Mouse (Mus musculus) liver, embryonic 16.5 days (tissue): ENCODE measurements around the gene E130208F15Rik. TPM values are rescaled to one million over a fixed set of nuclear protein-coding genes. Genes with fewer than 3 reads are reported as not detected.

Source experiments
- ATAC-seq: fragments of 200-750 bp; cut with Nextera tagmentation; 2 replicates; pipeline ENCODE4 v1.8.0; 2017; ENCODE audit warnings: low read depth, mild to moderate bottlenecking, moderate number of reproducible peaks, moderate library complexity
- H3K27ac ChIP-seq: fragments of 300-500 bp; sonication (generic); 2 replicates; pipeline ENCODE4 v1.5.1; 2014; ENCODE audit warnings: mild to moderate bottlenecking, low read length
- H3K27me3 ChIP-seq: fragments of 300-500 bp; sonication (generic); 2 replicates; pipeline ENCODE4 v1.6.1; 2014; ENCODE audit warnings: low read depth, low read length, mixed read lengths; ENCODE audit not compliant: control insufficient read depth, insufficient read depth
- H3K36me3 ChIP-seq: fragments of 300-500 bp; sonication (generic); 2 replicates; pipeline ENCODE4 v1.6.1; 2014; ENCODE audit warnings: mild to moderate bottlenecking; ENCODE audit not compliant: control insufficient read depth, insufficient read depth
- H3K4me1 ChIP-seq: fragments of 300-500 bp; sonication (generic); 2 replicates; pipeline ENCODE4 v1.6.1; 2014; ENCODE audit warnings: low read depth, low read length, mixed read lengths; ENCODE audit not compliant: control insufficient read depth
- H3K4me2 ChIP-seq: fragments of 300-500 bp; sonication (generic); 2 replicates; pipeline ENCODE4 v1.6.1; 2014; ENCODE audit warnings: low read depth, low read length, mixed read lengths
- H3K4me3 ChIP-seq: fragments of 300-500 bp; sonication (generic); 2 replicates; pipeline ENCODE4 v1.5.1; 2014; ENCODE audit warnings: low read depth, mild to moderate bottlenecking, low read length
- H3K9ac ChIP-seq: fragments of 300-500 bp; sonication (generic); 2 replicates; pipeline ENCODE4 v1.6.1; 2014; ENCODE audit warnings: low read depth, low read length
- H3K9me3 ChIP-seq: fragments of 300-500 bp; sonication (generic); replicated peaks from 2 replicates; pipeline ENCODE4 v1.6.1; 2016; ENCODE audit warnings: low read length; ENCODE audit not compliant: control insufficient read depth
- WGBS: fragments of 180-500 bp; shearing (Covaris S2); extraction: QIAGEN DNeasy Blood & Tissue Kit; methylation state at CpG from one replicate; pipeline ENCODE4 v1.1.7; 2014; ENCODE audit not compliant: insufficient replicate concordance; 5-methylcytosine and 5-hydroxymethylcytosine counted together
- polyA plus RNA-seq: library from polyadenylated mRNA; unstranded; fragments of >200 nt; fragmentation: Nextera tagmentation; extraction: Ambion mirVana; gene quantifications from 2 replicates; pipeline ENCODE4 v1.2.1, GENCODE M21; 2015

E130208F15Rik gene
- polyA plus RNA-seq, 1 experiment from 2014 or later, result 0.30 TPM

DNA sequence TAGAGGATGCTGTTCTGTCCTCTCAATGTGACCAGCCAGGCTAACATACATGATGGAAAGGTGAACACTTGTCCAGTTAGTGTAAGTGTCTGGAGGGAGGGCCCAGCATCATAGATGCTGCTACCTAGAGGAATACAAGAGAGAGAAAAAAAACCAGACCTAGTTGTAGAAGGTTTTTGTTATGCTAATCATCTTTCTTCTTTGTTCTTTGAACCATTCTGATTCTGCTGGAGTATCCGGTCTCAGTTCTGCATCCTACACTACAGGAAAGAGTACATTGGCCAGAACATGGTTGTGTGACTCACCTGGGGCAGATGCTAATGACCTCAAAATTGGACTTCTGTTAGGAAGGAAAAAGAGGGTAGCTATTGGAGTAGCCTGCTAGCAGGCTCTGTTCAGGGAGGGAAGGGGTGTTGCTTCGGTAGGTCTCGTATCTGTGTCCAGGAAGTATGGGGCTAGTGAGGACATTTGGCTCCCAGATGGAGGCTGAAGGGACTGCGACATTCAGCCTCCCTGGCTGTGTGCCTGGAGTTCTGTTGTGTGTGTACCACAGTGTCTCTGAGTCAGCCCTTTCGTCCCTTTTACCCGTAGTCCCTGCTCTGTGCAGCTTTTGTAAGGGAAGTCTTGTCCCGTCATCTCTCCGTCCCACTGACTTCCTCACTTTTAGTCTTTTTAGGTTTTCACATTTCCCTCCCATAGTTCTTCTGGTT lies 34.7 kb upstream of the E130208F15Rik start:
- Histone ChIP-seq H3K4me2 (no peak overlapping the region), H3K9ac (no peak overlapping the region), H3K36me3 (no peaks in the 10 kb centered on the region), H3K27me3 (no peaks in the 10 kb centered on the region; the same call in 1 of the 2 replicates), H3K9me3 (no peaks in the 10 kb centered on the region), H3K4me1 (no peaks in the 10 kb centered on the region), H3K4me3 (no peak overlapping the region), H3K27ac (no peak overlapping the region)
- no peak for ATAC-seq
- WGBS, result 56% methylated on average over 8 of the region's 8 CpGs

GRCm38 (mm10) chr7:30288046-30288445 lies 33.5 kb upstream of the E130208F15Rik start:
- no peaks in the 10 kb centered on the region for H3K4me1 ChIP-seq
- no peaks in the 10 kb centered on the region for H3K36me3 ChIP-seq
- ATAC-seq, result no peak
- H3K4me3 ChIP-seq, result no peak overlapping the region
- 47% methylated on average over 6 of the region's 6 CpGs for WGBS
- H3K27ac ChIP-seq, result no peak overlapping the region
- no peaks in the 10 kb centered on the region for H3K9me3 ChIP-seq
- no peak overlapping the region for H3K4me2 ChIP-seq
- no peak overlapping the region for H3K9ac ChIP-seq
- H3K27me3 ChIP-seq, result no peaks in the 10 kb centered on the region; the same call in 1 of the 2 replicates

DNA sequence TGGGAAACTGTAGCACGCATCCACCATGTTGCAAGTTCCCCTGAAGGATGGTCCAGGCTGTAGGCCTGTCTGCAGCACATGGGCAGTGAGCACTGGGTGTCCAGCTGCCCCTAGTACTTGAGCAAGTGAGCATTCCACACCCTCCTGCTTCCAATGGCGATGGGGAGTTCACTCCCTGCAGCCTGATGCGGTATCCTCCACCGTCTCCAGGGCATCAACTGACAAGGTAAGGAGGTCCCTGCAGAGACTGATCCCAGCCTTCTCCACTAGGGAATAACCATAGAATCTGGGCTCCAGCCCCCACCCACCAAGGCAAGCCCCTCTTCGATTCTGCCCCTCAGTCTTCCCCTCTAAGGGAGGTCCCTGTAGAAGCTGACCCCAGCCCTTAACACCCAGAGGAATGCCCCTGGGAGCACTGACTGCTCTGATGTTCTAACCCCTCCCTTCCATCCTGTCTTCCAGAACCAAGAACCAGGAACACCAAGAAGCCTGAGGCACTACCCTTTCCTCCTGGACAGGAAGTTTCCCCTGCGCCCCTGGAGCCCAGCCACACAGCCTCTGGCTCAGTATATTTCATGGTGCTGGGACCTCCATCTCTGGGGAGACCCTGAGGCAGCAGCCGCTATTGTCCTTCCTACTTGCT lies 32.3 kb upstream of the E130208F15Rik start:
- Histone ChIP-seq H3K36me3 (no peaks in the 10 kb centered on the region), H3K4me1 (no peaks in the 10 kb centered on the region), H3K27ac (no peak overlapping the region), H3K9me3 (no peaks in the 10 kb centered on the region), H3K4me3 (no peak overlapping the region), H3K9ac (no peak overlapping the region), H3K27me3 (no peaks in the 10 kb centered on the region; the same call in 1 of the 2 replicates), H3K4me2 (no peak overlapping the region)
- ATAC-seq, result no peak
- WGBS, result 57% methylated on average over 7 of the region's 7 CpGs

DNA sequence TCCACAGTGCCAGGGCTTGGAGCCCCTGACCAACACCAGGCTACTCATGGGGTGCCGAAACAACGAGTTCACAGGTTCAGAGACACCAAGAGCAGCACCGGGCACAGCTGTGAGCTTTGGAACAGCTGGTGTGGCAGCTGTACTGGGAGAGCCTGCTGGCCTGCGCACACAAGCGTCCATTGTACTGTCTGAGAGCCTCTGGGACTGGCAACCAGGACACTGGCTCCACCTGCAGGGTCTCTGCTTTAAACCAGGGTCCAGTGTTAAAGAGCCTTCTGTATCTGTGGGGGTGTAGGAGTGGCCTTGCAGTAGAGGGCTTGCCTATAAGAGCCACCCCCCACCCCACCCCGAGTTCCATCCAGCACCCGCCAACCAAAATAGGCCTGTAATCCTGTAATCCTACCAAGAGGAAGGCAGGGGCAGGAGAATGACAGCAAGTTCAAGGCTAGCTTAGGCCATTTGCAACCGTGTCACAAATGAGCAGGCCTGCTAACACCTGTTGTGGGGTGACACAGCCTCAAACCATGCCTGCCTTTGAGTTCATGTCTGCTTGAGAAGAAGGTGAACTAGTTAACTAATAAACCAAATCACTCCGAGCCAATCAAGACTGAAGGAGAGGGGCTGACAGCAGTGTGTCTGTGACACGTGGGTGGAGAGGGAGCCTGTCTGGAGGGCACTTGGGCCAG lies 31.7 kb upstream of the E130208F15Rik start:
- 47% methylated on average over 10 of the region's 10 CpGs for WGBS
- no peak overlapping the region for H3K27ac ChIP-seq
- H3K4me3 ChIP-seq, result no peak overlapping the region
- no peaks in the 10 kb centered on the region for H3K9me3 ChIP-seq
- H3K27me3 ChIP-seq, result no peaks in the 10 kb centered on the region; the same call in 1 of the 2 replicates
- H3K36me3 ChIP-seq, result no peaks in the 10 kb centered on the region
- H3K4me2 ChIP-seq, result no peak overlapping the region
- no peaks in the 10 kb centered on the region for H3K4me1 ChIP-seq
- ATAC-seq, result no peak
- H3K9ac ChIP-seq, result no peak overlapping the region

GRCm38 (mm10) chr7:30291215-30292131 lies 30.1 kb upstream of the E130208F15Rik start, which contains the start of gene Clip3:
TSS of gene Clip3 (plus strand) at chr7:30291728.
- no peak within 1 kb of the TSS for H3K27ac ChIP-seq
- no peaks in the 10 kb centered on the region for H3K4me1 ChIP-seq
- 10% methylated on average over 35 of the region's 35 CpGs for WGBS
- H3K36me3 ChIP-seq, result no peaks in the 10 kb centered on the region
- H3K9me3 ChIP-seq, result no peaks in the 10 kb centered on the region
- H3K4me3 ChIP-seq, result peak within 1 kb of the TSS; percentile 18; the same call in 1 of the 2 replicates
- no peak for ATAC-seq
- H3K27me3 ChIP-seq, result no peaks in the 10 kb centered on the region; the same call in 1 of the 2 replicates
- no peak within 1 kb of the TSS for H3K9ac ChIP-seq
- no peak within 1 kb of the TSS for H3K4me2 ChIP-seq

GRCm38 (mm10) chr7:30293795-30294194 lies 27.7 kb upstream of the E130208F15Rik start:
- Histone ChIP-seq H3K36me3 (no peaks in the 10 kb centered on the region), H3K4me2 (no peak overlapping the region), H3K4me3 (no peak overlapping the region), H3K4me1 (no peaks in the 10 kb centered on the region), H3K27me3 (no peaks in the 10 kb centered on the region; the same call in 1 of the 2 replicates), H3K9me3 (no peaks in the 10 kb centered on the region), H3K9ac (no peak overlapping the region), H3K27ac (no peak overlapping the region)
- ATAC-seq, result no peak
- WGBS, result 61% methylated on average over 13 of the region's 13 CpGs

GRCm38 (mm10) chr7:30294296-30294695 lies 27.2 kb upstream of the E130208F15Rik start:
- no peak overlapping the region for H3K4me3 ChIP-seq
- 66% methylated on average over 5 of the region's 5 CpGs for WGBS
- no peaks in the 10 kb centered on the region for H3K9me3 ChIP-seq
- no peaks in the 10 kb centered on the region for H3K4me1 ChIP-seq
- H3K36me3 ChIP-seq, result no peaks in the 10 kb centered on the region
- H3K27me3 ChIP-seq, result no peaks in the 10 kb centered on the region; the same call in 1 of the 2 replicates
- ATAC-seq, result no peak
- no peak overlapping the region for H3K4me2 ChIP-seq
- H3K9ac ChIP-seq, result no peak overlapping the region
- no peak overlapping the region for H3K27ac ChIP-seq

- ATAC-seq, result no peak; the same call in 1 of the 2 replicates
- H3K4me1 ChIP-seq, result no peaks in the 10 kb centered on the region
- no peak overlapping the region for H3K9ac ChIP-seq
- H3K27ac ChIP-seq, result no peak overlapping the region
- H3K27me3 ChIP-seq, result no peaks in the 10 kb centered on the region; the same call in 1 of the 2 replicates
- no peak overlapping the region for H3K4me2 ChIP-seq
- no peaks in the 10 kb centered on the region for H3K9me3 ChIP-seq
- 54% methylated on average over 10 of the region's 10 CpGs for WGBS
- H3K4me3 ChIP-seq, result no peak overlapping the region
- no peaks in the 10 kb centered on the region for H3K36me3 ChIP-seq
These were observed 26.4 kb upstream of the E130208F15Rik start for GRCm38 (mm10) chr7:30295103-30295502.
